Mouse (Mus musculus): ENCODE measurements at regions not wholly inside any gene's neighbourhood (a gene's known extent, or its start where the extent isn't known, plus 50 kb on each side); places are given as distances from the start of the nearest gene placed in this dataset.

DNA sequence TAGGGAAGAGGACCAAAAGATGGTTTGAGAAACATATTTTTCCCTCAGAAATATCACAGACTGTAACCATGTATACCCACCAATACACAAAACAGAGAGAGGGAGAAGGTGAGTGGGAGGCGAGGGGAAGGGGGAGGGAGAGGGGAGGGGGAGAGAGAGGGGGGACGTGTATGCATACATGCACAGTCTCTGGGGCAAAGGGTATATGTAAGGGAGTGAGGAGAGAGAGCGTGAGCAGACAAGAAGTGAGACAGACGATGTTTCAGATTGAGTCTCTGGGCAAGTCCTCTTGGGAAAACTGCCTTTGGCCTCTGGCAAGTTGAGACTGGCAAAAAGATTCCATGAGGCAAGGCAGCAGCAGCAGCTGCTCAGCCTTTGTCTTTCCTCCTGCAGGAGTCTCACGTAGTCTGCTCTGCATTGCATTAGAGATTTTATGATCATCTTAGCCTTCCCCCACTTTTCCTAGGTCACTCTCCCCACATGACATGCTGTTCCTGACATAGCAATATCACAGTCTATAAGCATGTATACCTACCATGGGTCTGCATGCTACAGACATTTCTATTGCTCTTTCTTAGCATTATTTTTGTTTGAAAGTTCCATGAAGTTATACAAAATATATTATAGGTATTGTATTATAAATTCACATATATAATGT, 308.3 kb downstream of the Fam84a start:
- DNase-seq (ENCODE audit: low spot score) (no peak), ATAC-seq (replicated peaks; ENCODE audit: low FRiP score, low read depth) (no peak)
- Histone ChIP-seq H3K4me2 (ENCODE audit: low read length) (no peak overlapping the region), H3K4me1 (replicated peaks; ENCODE audit: insufficient read depth, low read length) (no peaks in the 10 kb centered on the region), H3K4me3 (replicated peaks; ENCODE audit: low read depth, low read length) (no peak overlapping the region), H3K36me3 (ENCODE audit: insufficient read depth, low read length) (no peaks in the 10 kb centered on the region), H3K27ac (no peak overlapping the region), H3K9me3 (replicated peaks; ENCODE audit: low read length) (no peaks in the 10 kb centered on the region), H3K9ac (ENCODE audit: low read depth, low read length) (no peak overlapping the region), H3K27me3 (ENCODE audit: insufficient read depth, low read length) (no peaks in the 10 kb centered on the region)
- WGBS, result 60% methylated on average over 5 of the region's 5 CpGs
- no peak for TF ChIP-seq CTCF (IDR thresholded peaks at IDR 0.05; ENCODE audit: low read depth)

DNA sequence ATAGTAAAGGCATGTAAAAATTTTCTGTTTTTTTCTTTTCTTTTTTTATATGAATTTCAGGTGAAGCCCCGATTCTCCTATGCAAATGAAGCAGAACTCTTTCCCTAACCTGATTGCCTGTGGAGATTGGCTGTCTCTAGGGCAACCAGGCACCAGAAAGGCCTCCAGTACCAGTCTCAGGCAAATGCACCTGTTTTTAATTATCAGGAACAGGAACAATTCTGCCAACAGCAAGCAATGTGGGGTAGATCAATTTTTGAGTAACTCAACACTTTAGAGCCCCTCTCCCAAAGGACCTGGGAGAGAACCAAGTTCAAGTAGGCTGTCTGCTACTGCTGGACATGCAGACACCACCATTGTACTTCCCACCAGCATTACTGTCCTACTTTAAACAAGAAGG, 310.6 kb downstream of the Fam84a start:
- Histone ChIP-seq H3K36me3 (ENCODE audit: insufficient read depth, low read length) (no peaks in the 10 kb centered on the region), H3K9ac (ENCODE audit: low read depth, low read length) (no peak overlapping the region), H3K4me2 (ENCODE audit: low read length) (no peak overlapping the region), H3K27me3 (ENCODE audit: insufficient read depth, low read length) (no peaks in the 10 kb centered on the region), H3K9me3 (replicated peaks; ENCODE audit: low read length) (no peaks in the 10 kb centered on the region), H3K4me1 (replicated peaks; ENCODE audit: insufficient read depth, low read length) (no peaks in the 10 kb centered on the region), H3K4me3 (replicated peaks; ENCODE audit: low read depth, low read length) (no peak overlapping the region), H3K27ac (no peak overlapping the region)
- ATAC-seq (replicated peaks; ENCODE audit: low FRiP score, low read depth) (no peak), DNase-seq (ENCODE audit: low spot score) (no peak)
- 68% methylated on average over 1 of the region's 1 CpGs for WGBS
- TF ChIP-seq CTCF (IDR thresholded peaks at IDR 0.05; ENCODE audit: low read depth), result no peak

DNA sequence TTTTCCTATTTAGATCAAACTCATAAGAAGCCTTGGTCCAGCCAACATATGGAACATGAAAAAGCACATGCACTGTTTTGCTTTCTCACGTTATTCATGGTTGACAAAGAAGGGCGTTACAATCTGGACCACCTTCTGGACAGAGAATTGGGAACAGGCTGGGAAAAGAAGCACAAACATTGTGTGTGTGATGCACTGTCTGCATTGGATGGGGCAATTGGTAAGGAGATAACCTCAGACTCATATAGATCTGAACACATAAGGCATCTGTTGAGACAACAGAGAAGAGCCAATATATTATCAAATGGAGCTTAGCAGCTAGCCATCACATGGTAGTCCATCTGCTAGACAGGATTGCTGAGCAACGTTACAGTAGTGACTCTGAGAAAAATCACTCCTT, 317.1 kb downstream of the Fam84a start:
- H3K27me3 ChIP-seq (ENCODE audit: insufficient read depth, low read length), result no peaks in the 10 kb centered on the region
- ATAC-seq (replicated peaks; ENCODE audit: low FRiP score, low read depth) (no peak), DNase-seq (ENCODE audit: low spot score) (no peak)
- WGBS, result 82% methylated on average over 3 of the region's 3 CpGs
- H3K9me3 ChIP-seq (replicated peaks; ENCODE audit: low read length), result no peaks in the 10 kb centered on the region
- no peak overlapping the region for H3K4me2 ChIP-seq (ENCODE audit: low read length)
- no peak for TF ChIP-seq CTCF (IDR thresholded peaks at IDR 0.05; ENCODE audit: low read depth)
- no peak overlapping the region for H3K9ac ChIP-seq (ENCODE audit: low read depth, low read length)
- no peaks in the 10 kb centered on the region for H3K36me3 ChIP-seq (ENCODE audit: insufficient read depth, low read length)
- no peaks in the 10 kb centered on the region for H3K4me1 ChIP-seq (replicated peaks; ENCODE audit: insufficient read depth, low read length)
- H3K4me3 ChIP-seq (replicated peaks; ENCODE audit: low read depth, low read length), result no peak overlapping the region
- H3K27ac ChIP-seq, result no peak overlapping the region

DNA sequence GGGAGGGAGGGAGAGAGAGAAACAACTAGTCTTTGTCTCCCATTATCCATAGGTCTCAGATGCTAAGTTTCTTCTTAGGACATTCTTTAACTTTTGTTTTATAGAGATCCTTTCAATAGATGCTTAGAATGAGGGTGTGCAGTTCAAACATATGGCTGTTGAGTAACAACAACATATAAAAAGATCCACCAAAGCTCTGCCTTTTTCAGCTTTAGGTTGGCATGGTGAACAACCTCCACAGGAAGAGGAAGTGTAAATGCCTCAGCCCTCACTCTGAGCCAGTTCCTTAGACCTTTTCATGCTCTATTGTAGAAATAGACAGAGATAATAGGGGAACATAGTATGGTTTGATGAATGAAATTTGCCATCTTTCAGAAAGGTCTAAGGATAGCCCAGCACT, 326.0 kb downstream of the Fam84a start:
- Histone ChIP-seq H3K36me3 (ENCODE audit: insufficient read depth, low read length) (no peaks in the 10 kb centered on the region), H3K27me3 (ENCODE audit: insufficient read depth, low read length) (no peaks in the 10 kb centered on the region), H3K9me3 (replicated peaks; ENCODE audit: low read length) (no peaks in the 10 kb centered on the region), H3K9ac (ENCODE audit: low read depth, low read length) (no peak overlapping the region), H3K4me1 (replicated peaks; ENCODE audit: insufficient read depth, low read length) (no peaks in the 10 kb centered on the region), H3K4me2 (ENCODE audit: low read length) (no peak overlapping the region), H3K4me3 (replicated peaks; ENCODE audit: low read depth, low read length) (no peak overlapping the region), H3K27ac (no peak overlapping the region)
- DNase-seq (ENCODE audit: low spot score), result no peak
- TF ChIP-seq CTCF (IDR thresholded peaks at IDR 0.05; ENCODE audit: low read depth), result no peak
- ATAC-seq (replicated peaks; ENCODE audit: low FRiP score, low read depth), result no peak

DNA sequence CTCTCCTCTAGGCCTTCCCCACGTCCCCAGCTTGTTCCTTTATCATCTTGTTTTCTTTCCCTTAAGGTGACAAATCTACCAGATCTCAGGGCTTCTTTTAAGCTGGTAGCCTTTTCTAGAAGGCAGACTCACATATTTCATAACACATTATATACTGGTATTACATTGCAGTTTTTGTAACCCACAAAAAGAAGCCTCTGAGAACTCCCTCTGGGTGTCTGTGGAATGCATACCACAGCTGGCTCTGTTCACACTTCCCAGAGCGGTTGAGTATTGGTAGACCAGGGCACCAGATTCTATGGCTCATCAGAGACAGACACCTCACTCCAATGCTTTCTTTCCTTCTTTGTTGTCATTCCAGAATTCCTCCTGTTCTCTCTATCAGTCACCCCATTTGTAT, 336.4 kb downstream of the Fam84a start:
- DNase-seq (ENCODE audit: low spot score) (no peak), ATAC-seq (replicated peaks; ENCODE audit: low FRiP score, low read depth) (no peak)
- H3K9me3 ChIP-seq (replicated peaks; ENCODE audit: low read length), result no peaks in the 10 kb centered on the region
- no peaks in the 10 kb centered on the region for H3K27me3 ChIP-seq (ENCODE audit: insufficient read depth, low read length)
- no peak overlapping the region for H3K4me2 ChIP-seq (ENCODE audit: low read length)
- H3K27ac ChIP-seq, result no peak overlapping the region
- 53% methylated on average over 2 of the region's 2 CpGs for WGBS
- H3K9ac ChIP-seq (ENCODE audit: low read depth, low read length), result no peak overlapping the region
- no peak overlapping the region for H3K4me3 ChIP-seq (replicated peaks; ENCODE audit: low read depth, low read length)
- H3K36me3 ChIP-seq (ENCODE audit: insufficient read depth, low read length), result no peaks in the 10 kb centered on the region
- TF ChIP-seq CTCF (IDR thresholded peaks at IDR 0.05; ENCODE audit: low read depth), result no peak
- H3K4me1 ChIP-seq (replicated peaks; ENCODE audit: insufficient read depth, low read length), result no peaks in the 10 kb centered on the region

DNA sequence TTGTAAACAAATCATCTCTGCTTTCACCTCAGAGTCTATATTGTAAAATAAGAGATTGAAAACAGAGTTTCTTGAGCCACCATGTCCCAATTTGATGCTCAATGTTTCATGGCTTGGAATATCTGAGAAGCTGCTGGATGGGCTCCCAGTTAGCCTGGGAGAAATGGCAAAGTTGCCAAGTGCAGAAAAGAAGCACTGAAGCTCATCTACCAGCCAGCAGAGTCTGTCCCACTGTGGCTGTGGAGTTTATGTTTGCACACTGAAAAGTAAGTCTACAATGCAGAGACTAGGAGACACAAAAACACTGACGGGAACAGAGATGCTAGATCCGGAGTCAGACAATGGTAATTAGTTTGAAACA, 341.7 kb downstream of the Fam84a start:
- no peak for DNase-seq (ENCODE audit: low spot score)
- WGBS, result 83% methylated on average over 2 of the region's 2 CpGs

More for the DNA sequence above, 341.7 kb downstream of the Fam84a start:
- no peak for ATAC-seq (replicated peaks; ENCODE audit: low FRiP score, low read depth)
- Histone ChIP-seq H3K9me3 (replicated peaks; ENCODE audit: low read length) (no peaks in the 10 kb centered on the region), H3K4me1 (replicated peaks; ENCODE audit: insufficient read depth, low read length) (no peaks in the 10 kb centered on the region), H3K9ac (ENCODE audit: low read depth, low read length) (no peak overlapping the region), H3K36me3 (ENCODE audit: insufficient read depth, low read length) (no peaks in the 10 kb centered on the region), H3K4me3 (replicated peaks; ENCODE audit: low read depth, low read length) (no peak overlapping the region), H3K27me3 (ENCODE audit: insufficient read depth, low read length) (no peaks in the 10 kb centered on the region), H3K4me2 (ENCODE audit: low read length) (no peak overlapping the region), H3K27ac (no peak overlapping the region)
- TF ChIP-seq CTCF (IDR thresholded peaks at IDR 0.05; ENCODE audit: low read depth), result no peak

Data from kidney, postnatal 0 days (tissue).